Mouse (Mus musculus) cerebellum, postnatal 36 days (tissue): ENCODE data around the gene Zyx.

Experiments used
- DNase-seq, 2 experiments: peaks; one replicate each; pipeline ENCODE4 v3.0.0; 2021 to 2022; ENCODE audit warnings: mixed read lengths in 2 of 2

Gene Zyx

DNA sequence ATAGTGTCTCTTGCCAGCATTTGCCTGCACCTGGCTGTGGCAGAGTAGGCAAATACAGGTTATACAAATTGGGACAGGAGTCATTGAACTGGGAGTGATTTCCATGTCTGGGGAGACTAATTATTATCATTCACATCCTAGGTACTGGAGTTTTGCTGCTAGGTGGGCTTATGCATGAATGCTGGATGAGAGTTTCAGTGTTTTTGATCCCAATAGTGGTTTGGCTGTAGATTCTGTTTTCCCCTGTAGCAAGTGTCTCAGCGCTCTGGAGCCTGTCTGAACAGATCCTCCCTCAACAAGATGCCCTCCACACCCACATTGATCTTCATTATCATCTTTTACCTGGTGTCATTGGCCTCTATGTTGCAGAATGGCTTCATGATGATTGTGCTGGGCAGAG, 50.5 kb downstream of the Zyx start, which contains the start of gene Tas2r143:
TSS of gene Tas2r143 (plus strand) at position 301 of the 400 bp plus-strand sequence.
- DNase-seq = no peak

DNA sequence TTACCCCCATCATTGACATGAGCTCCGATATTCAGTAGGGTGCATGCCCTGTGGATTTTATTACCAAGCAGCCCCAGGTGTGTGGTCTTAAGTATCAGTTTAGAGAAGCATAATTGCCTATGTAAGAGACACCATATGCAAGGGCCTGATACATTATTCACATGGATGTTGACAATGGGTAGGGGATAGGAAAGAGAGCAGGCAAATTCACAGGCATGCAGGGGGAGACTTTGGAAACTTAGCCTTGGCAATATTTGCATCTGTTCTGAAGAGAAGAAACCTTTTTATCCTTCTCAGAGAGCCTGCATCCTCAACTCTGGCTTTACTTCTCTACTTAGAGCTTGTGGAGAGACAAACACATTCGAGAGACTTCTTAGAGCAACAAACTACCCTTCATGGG, 55.7 kb downstream of the Zyx start, which contains the start of gene Tas2r135:
TSS of gene Tas2r135 (plus strand) at position 301 of the 400 bp plus-strand sequence.
- no peak for DNase-seq
